Mouse (Mus musculus): ENCODE measurements around the gene Cnot9. TPM values are rescaled to one million over a fixed set of nuclear protein-coding genes. Genes with fewer than 3 reads are reported as not detected.

The Cnot9 gene
- polyA plus RNA-seq, 1 experiment from 2014 or later, result 32.1 TPM

Other genes starting within 250 kb of the Cnot9 start
- 0.22 and 0.30 TPM in 2 replicates for gene Gpbar1, start 227.5 kb upstream of the Cnot9 start, polyA plus RNA-seq (2015; fragmentation: Nextera tagmentation; extraction: Ambion mirVana)
- 214 and 223 TPM in 2 replicates for gene Aamp, start 221.3 kb upstream of the Cnot9 start, polyA plus RNA-seq (2015; fragmentation: Nextera tagmentation; extraction: Ambion mirVana)
- gene Pnkd, start 221.1 kb upstream of the Cnot9 start, polyA plus RNA-seq (2015; fragmentation: Nextera tagmentation; extraction: Ambion mirVana), result 314 and 324 TPM in 2 replicates
- gene Tmbim1, start 200.4 kb upstream of the Cnot9 start, polyA plus RNA-seq (2015; fragmentation: Nextera tagmentation; extraction: Ambion mirVana), result 51.2 and 51.4 TPM in 2 replicates
- 0.62 and 1.1 TPM in 2 replicates for gene Catip, start 143.9 kb upstream of the Cnot9 start, polyA plus RNA-seq (2015; fragmentation: Nextera tagmentation; extraction: Ambion mirVana)
- 3.4 and 4.3 TPM in 2 replicates for gene Slc11a1, start 130.9 kb upstream of the Cnot9 start, polyA plus RNA-seq (2015; fragmentation: Nextera tagmentation; extraction: Ambion mirVana)
- 64.6 and 66.7 TPM in 2 replicates for gene Ctdsp1, start 114.5 kb upstream of the Cnot9 start, polyA plus RNA-seq (2015; fragmentation: Nextera tagmentation; extraction: Ambion mirVana)
- 0.37 and 1.7 TPM in 2 replicates for gene Vil1, start 96.7 kb upstream of the Cnot9 start, polyA plus RNA-seq (2015; fragmentation: Nextera tagmentation; extraction: Ambion mirVana)
- gene Plcd4, start 36.8 kb downstream of the Cnot9 start, polyA plus RNA-seq (2015; fragmentation: Nextera tagmentation; extraction: Ambion mirVana), result 0.20 and 0.68 TPM in 2 replicates
- gene Usp37, start 38.2 kb downstream of the Cnot9 start, polyA plus RNA-seq (2015; fragmentation: Nextera tagmentation; extraction: Ambion mirVana), result 19.2 and 20.3 TPM in 2 replicates
- gene Zfp142, start 82.2 kb downstream of the Cnot9 start, polyA plus RNA-seq (2015; fragmentation: Nextera tagmentation; extraction: Ambion mirVana), result 5.0 TPM in 2 replicates
- gene Bcs1l, start 82.2 kb downstream of the Cnot9 start, polyA plus RNA-seq (2015; fragmentation: Nextera tagmentation; extraction: Ambion mirVana), result 22.6 and 25.2 TPM in 2 replicates
- 23.5 and 26.1 TPM in 2 replicates for gene Rnf25, start 95.3 kb downstream of the Cnot9 start, polyA plus RNA-seq (2015; fragmentation: Nextera tagmentation; extraction: Ambion mirVana)
- 3.1 and 3.9 TPM in 2 replicates for gene Stk36, start 95.4 kb downstream of the Cnot9 start, polyA plus RNA-seq (2015; fragmentation: Nextera tagmentation; extraction: Ambion mirVana)
- 7.1 and 10.3 TPM in 2 replicates for gene Ttll4, start 155.7 kb downstream of the Cnot9 start, polyA plus RNA-seq (2015; fragmentation: Nextera tagmentation; extraction: Ambion mirVana)
- gene Cyp27a1, start 207.5 kb downstream of the Cnot9 start, polyA plus RNA-seq (2015; fragmentation: Nextera tagmentation; extraction: Ambion mirVana), result 12.4 and 13.3 TPM in 2 replicates
- 4.6 and 5.7 TPM in 2 replicates for gene Prkag3, start 243.2 kb downstream of the Cnot9 start, polyA plus RNA-seq (2015; fragmentation: Nextera tagmentation; extraction: Ambion mirVana)